Mouse (Mus musculus): Measurements from ENCODE around the gene Olfr1359. TPM values are rescaled to one million over a fixed set of nuclear protein-coding genes. Genes with fewer than 3 reads are reported as not detected.

Gene Olfr1359
- not detected for polyA plus RNA-seq (2014; fragmentation: Illumina TruSeq; extraction: RNeasy Lipid Tissue Mini Kit (QIAGEN cat#74804); ENCODE audit: low read depth, low replicate concordance)

GRCm38 (mm10) chr13:21697811-21698210 lies at the start of gene Olfr1359:
Olfr1359 (plus strand) TSS chr13:21698111.

GRCm38 (mm10) chr13:21663286-21663685 lies 34.6 kb upstream of the Olfr1359 start, which contains the start of gene Olfr1361:
Olfr1361 (minus strand) TSS chr13:21663386.

GRCm38 (mm10) chr13:21677305-21677704 lies 20.6 kb upstream of the Olfr1359 start, which contains the start of gene Olfr1360:
Olfr1360 (minus strand) TSS chr13:21677405.

GRCm38 (mm10) chr13:21715864-21716539 lies 18.1 kb downstream of the Olfr1359 start, which contains the start of the genes Hist1h2bl and Hist1h2ai:
Hist1h2bl (minus strand) TSS chr13:21716143.
Hist1h2ai (plus strand) TSS chr13:21716422.

GRCm38 (mm10) chr13:21717397-21718357 lies 19.8 kb downstream of the Olfr1359 start, which contains the start of gene Hist1h3h:
Hist1h3h (plus strand) TSS chr13:21717659.

GRCm38 (mm10) chr13:21721757-21722372 lies 24.0 kb downstream of the Olfr1359 start, which contains the start of gene Hist1h2bm:
Hist1h2bm (plus strand) TSS chr13:21722044.

GRCm38 (mm10) chr13:21734906-21735767 lies 37.2 kb downstream of the Olfr1359 start, which contains the start of gene Hist1h4j:
Hist1h4j (plus strand) TSS chr13:21735064.

GRCm38 (mm10) chr13:21750159-21751017 lies 52.5 kb downstream of the Olfr1359 start, which contains the start of gene Hist1h4k:
Hist1h4k (minus strand) TSS chr13:21750505.

GRCm38 (mm10) chr13:21753524-21754285 lies 55.8 kb downstream of the Olfr1359 start, which contains the start of the genes Hist1h2ak and Hist1h2bn:
Hist1h2ak (minus strand) TSS chr13:21753827.
Hist1h2bn (plus strand) TSS chr13:21754123.

Other genes with a start within 250 kb of the Olfr1359 start
- 59.3 TPM for gene Zscan26, start 244.4 kb upstream of the Olfr1359 start, polyA plus RNA-seq (2014; fragmentation: Illumina TruSeq; extraction: RNeasy Lipid Tissue Mini Kit (QIAGEN cat#74804); ENCODE audit: low read depth, low replicate concordance)
- gene Nkapl, start 229.6 kb upstream of the Olfr1359 start, polyA plus RNA-seq (2014; fragmentation: Illumina TruSeq; extraction: RNeasy Lipid Tissue Mini Kit (QIAGEN cat#74804); ENCODE audit: low read depth, low replicate concordance), result 0.90 TPM
- gene Zkscan4, start 219.2 kb upstream of the Olfr1359 start, polyA plus RNA-seq (2014; fragmentation: Illumina TruSeq; extraction: RNeasy Lipid Tissue Mini Kit (QIAGEN cat#74804); ENCODE audit: low read depth, low replicate concordance), result 0.87 TPM
- not detected for gene Gm10065, start 218.7 kb upstream of the Olfr1359 start, polyA plus RNA-seq (2014; fragmentation: Illumina TruSeq; extraction: RNeasy Lipid Tissue Mini Kit (QIAGEN cat#74804); ENCODE audit: low read depth, low replicate concordance)
- gene AK157302, start 202.9 kb upstream of the Olfr1359 start, polyA plus RNA-seq (2014; fragmentation: Illumina TruSeq; extraction: RNeasy Lipid Tissue Mini Kit (QIAGEN cat#74804); ENCODE audit: low read depth, low replicate concordance), result 0.85 TPM
- not detected for gene Gm11273, start 196.7 kb upstream of the Olfr1359 start, polyA plus RNA-seq (2014; fragmentation: Illumina TruSeq; extraction: RNeasy Lipid Tissue Mini Kit (QIAGEN cat#74804); ENCODE audit: low read depth, low replicate concordance)
- 9.3 TPM for gene Zkscan8, start 167.0 kb upstream of the Olfr1359 start, polyA plus RNA-seq (2014; fragmentation: Illumina TruSeq; extraction: RNeasy Lipid Tissue Mini Kit (QIAGEN cat#74804); ENCODE audit: low read depth, low replicate concordance)
- not detected for gene Olfr1366, start 155.3 kb upstream of the Olfr1359 start, polyA plus RNA-seq (2014; fragmentation: Illumina TruSeq; extraction: RNeasy Lipid Tissue Mini Kit (QIAGEN cat#74804); ENCODE audit: low read depth, low replicate concordance)
- gene Olfr1535, start 138.2 kb upstream of the Olfr1359 start, polyA plus RNA-seq (2014; fragmentation: Illumina TruSeq; extraction: RNeasy Lipid Tissue Mini Kit (QIAGEN cat#74804); ENCODE audit: low read depth, low replicate concordance), result not detected
- not detected for gene Olfr1364, start 116.4 kb upstream of the Olfr1359 start, polyA plus RNA-seq (2014; fragmentation: Illumina TruSeq; extraction: RNeasy Lipid Tissue Mini Kit (QIAGEN cat#74804); ENCODE audit: low read depth, low replicate concordance)
- gene Olfr1362, start 84.1 kb upstream of the Olfr1359 start, polyA plus RNA-seq (2014; fragmentation: Illumina TruSeq; extraction: RNeasy Lipid Tissue Mini Kit (QIAGEN cat#74804); ENCODE audit: low read depth, low replicate concordance), result not detected
- gene Olfr11, start 55.6 kb upstream of the Olfr1359 start, polyA plus RNA-seq (2014; fragmentation: Illumina TruSeq; extraction: RNeasy Lipid Tissue Mini Kit (QIAGEN cat#74804); ENCODE audit: low read depth, low replicate concordance), result not detected
- not detected for gene Olfr1361, start 34.7 kb upstream of the Olfr1359 start, polyA plus RNA-seq (2014; fragmentation: Illumina TruSeq; extraction: RNeasy Lipid Tissue Mini Kit (QIAGEN cat#74804); ENCODE audit: low read depth, low replicate concordance)
- not detected for gene Olfr1360, start 20.7 kb upstream of the Olfr1359 start, polyA plus RNA-seq (2014; fragmentation: Illumina TruSeq; extraction: RNeasy Lipid Tissue Mini Kit (QIAGEN cat#74804); ENCODE audit: low read depth, low replicate concordance)
- not detected for gene Hist1h2bl, start 18.0 kb downstream of the Olfr1359 start, polyA plus RNA-seq (2014; fragmentation: Illumina TruSeq; extraction: RNeasy Lipid Tissue Mini Kit (QIAGEN cat#74804); ENCODE audit: low read depth, low replicate concordance)
- gene Hist1h2ai, start 18.3 kb downstream of the Olfr1359 start, polyA plus RNA-seq (2014; fragmentation: Illumina TruSeq; extraction: RNeasy Lipid Tissue Mini Kit (QIAGEN cat#74804); ENCODE audit: low read depth, low replicate concordance), result not detected
- gene Hist1h3h, start 19.5 kb downstream of the Olfr1359 start, polyA plus RNA-seq (2014; fragmentation: Illumina TruSeq; extraction: RNeasy Lipid Tissue Mini Kit (QIAGEN cat#74804); ENCODE audit: low read depth, low replicate concordance), result not detected
- not detected for gene Hist1h2bm, start 23.9 kb downstream of the Olfr1359 start, polyA plus RNA-seq (2014; fragmentation: Illumina TruSeq; extraction: RNeasy Lipid Tissue Mini Kit (QIAGEN cat#74804); ENCODE audit: low read depth, low replicate concordance)
- gene Hist1h4j, start 37.0 kb downstream of the Olfr1359 start, polyA plus RNA-seq (2014; fragmentation: Illumina TruSeq; extraction: RNeasy Lipid Tissue Mini Kit (QIAGEN cat#74804); ENCODE audit: low read depth, low replicate concordance), result 0.58 TPM
- not detected for gene Hist1h4k, start 52.4 kb downstream of the Olfr1359 start, polyA plus RNA-seq (2014; fragmentation: Illumina TruSeq; extraction: RNeasy Lipid Tissue Mini Kit (QIAGEN cat#74804); ENCODE audit: low read depth, low replicate concordance)
- not detected for gene Hist1h2ak, start 55.7 kb downstream of the Olfr1359 start, polyA plus RNA-seq (2014; fragmentation: Illumina TruSeq; extraction: RNeasy Lipid Tissue Mini Kit (QIAGEN cat#74804); ENCODE audit: low read depth, low replicate concordance)
- not detected for gene Hist1h2bn, start 56.0 kb downstream of the Olfr1359 start, polyA plus RNA-seq (2014; fragmentation: Illumina TruSeq; extraction: RNeasy Lipid Tissue Mini Kit (QIAGEN cat#74804); ENCODE audit: low read depth, low replicate concordance)
- gene Hist1h1b, start 82.5 kb downstream of the Olfr1359 start, polyA plus RNA-seq (2014; fragmentation: Illumina TruSeq; extraction: RNeasy Lipid Tissue Mini Kit (QIAGEN cat#74804); ENCODE audit: low read depth, low replicate concordance), result not detected
- gene Hist1h3i, start 85.3 kb downstream of the Olfr1359 start, polyA plus RNA-seq (2014; fragmentation: Illumina TruSeq; extraction: RNeasy Lipid Tissue Mini Kit (QIAGEN cat#74804); ENCODE audit: low read depth, low replicate concordance), result not detected
- gene Hist1h2an, start 89.1 kb downstream of the Olfr1359 start, polyA plus RNA-seq (2014; fragmentation: Illumina TruSeq; extraction: RNeasy Lipid Tissue Mini Kit (QIAGEN cat#74804); ENCODE audit: low read depth, low replicate concordance), result not detected
- not detected for gene Hist1h2bp, start 89.3 kb downstream of the Olfr1359 start, polyA plus RNA-seq (2014; fragmentation: Illumina TruSeq; extraction: RNeasy Lipid Tissue Mini Kit (QIAGEN cat#74804); ENCODE audit: low read depth, low replicate concordance)
- not detected for gene Hist1h2bq, start 112.1 kb downstream of the Olfr1359 start, polyA plus RNA-seq (2014; fragmentation: Illumina TruSeq; extraction: RNeasy Lipid Tissue Mini Kit (QIAGEN cat#74804); ENCODE audit: low read depth, low replicate concordance)
- gene Hist1h2ao, start 112.4 kb downstream of the Olfr1359 start, polyA plus RNA-seq (2014; fragmentation: Illumina TruSeq; extraction: RNeasy Lipid Tissue Mini Kit (QIAGEN cat#74804); ENCODE audit: low read depth, low replicate concordance), result not detected
- gene Hist1h4m, start 113.6 kb downstream of the Olfr1359 start, polyA plus RNA-seq (2014; fragmentation: Illumina TruSeq; extraction: RNeasy Lipid Tissue Mini Kit (QIAGEN cat#74804); ENCODE audit: low read depth, low replicate concordance), result not detected
- gene Hist1h4n, start 134.1 kb downstream of the Olfr1359 start, polyA plus RNA-seq (2014; fragmentation: Illumina TruSeq; extraction: RNeasy Lipid Tissue Mini Kit (QIAGEN cat#74804); ENCODE audit: low read depth, low replicate concordance), result not detected
- gene Hist1h2ap, start 135.4 kb downstream of the Olfr1359 start, polyA plus RNA-seq (2014; fragmentation: Illumina TruSeq; extraction: RNeasy Lipid Tissue Mini Kit (QIAGEN cat#74804); ENCODE audit: low read depth, low replicate concordance), result not detected
- not detected for gene Hist1h2br, start 135.6 kb downstream of the Olfr1359 start, polyA plus RNA-seq (2014; fragmentation: Illumina TruSeq; extraction: RNeasy Lipid Tissue Mini Kit (QIAGEN cat#74804); ENCODE audit: low read depth, low replicate concordance)
- gene Zfp184, start 247.0 kb downstream of the Olfr1359 start, polyA plus RNA-seq (2014; fragmentation: Illumina TruSeq; extraction: RNeasy Lipid Tissue Mini Kit (QIAGEN cat#74804); ENCODE audit: low read depth, low replicate concordance), result not detected

All from liver, adult 10 weeks (tissue).